Mouse (Mus musculus) lung, postnatal 0 days (tissue): ENCODE data around the gene Npcd.

Experiments used
- CTCF ChIP-seq: IDR thresholded peaks from 2 replicates; pipeline ENCODE4 v1.5.1; 2016; ENCODE audit warnings: antibody characterized with exemption, mild to moderate bottlenecking
- EP300 ChIP-seq: IDR thresholded peaks from 2 replicates; pipeline ENCODE4 v1.6.1; 2016; ENCODE audit warnings: antibody characterized with exemption, mild to moderate bottlenecking, control low read depth

DNA sequence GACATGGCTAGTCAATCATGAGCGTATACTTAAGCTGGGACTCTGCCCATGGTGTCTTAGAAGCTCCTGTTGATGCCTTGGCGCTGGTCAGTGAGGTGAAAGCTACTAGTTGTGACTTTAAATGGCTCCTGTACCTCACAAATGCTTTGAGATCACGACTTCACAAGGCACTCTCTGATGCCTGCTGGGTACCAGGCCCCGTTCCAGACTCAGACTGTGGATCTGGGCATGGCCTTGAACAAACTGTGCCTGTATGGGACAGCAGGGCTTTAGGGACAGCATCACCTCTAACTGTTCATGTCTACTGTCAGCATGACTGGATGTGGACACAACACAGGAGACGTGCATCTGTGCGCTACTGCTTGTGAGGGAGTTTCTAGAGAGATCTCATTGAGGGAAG lies 43.1 kb downstream of the Npcd start:
- TF ChIP-seq CTCF (no peak), EP300 (no peak)
